Mouse (Mus musculus): ENCODE data around the gene E2f4. TPM values are rescaled to one million over a fixed set of nuclear protein-coding genes. Genes with fewer than 3 reads are reported as not detected.

The E2f4 gene
- total RNA-seq, 4 experiments from 2014 or later, result 18.7 to 21.9 (median 21.4) TPM

GRCm38 (mm10) chr8:105293405-105293804 is 4.1 kb upstream of the E2f4 start:
- no peak for DNase-seq (ENCODE audit: low spot score)

- DNase-seq (ENCODE audit: low spot score), result no peak
Measured at GRCm38 (mm10) chr8:105294776-105295175, 2.7 kb upstream of the E2f4 start.

GRCm38 (mm10) chr8:105295256-105295655 is 2.2 kb upstream of the E2f4 start:
- DNase-seq (ENCODE audit: low spot score), result no peak

GRCm38 (mm10) chr8:105295895-105296573 is 1.4 kb upstream of the E2f4 start, which contains the start of gene Exoc3l:
TSS of gene Exoc3l (minus strand) at chr8:105296101.
- no peak for DNase-seq (ENCODE audit: low spot score)

GRCm38 (mm10) chr8:105298351-105299252 is 1.1 kb downstream of the E2f4 start:
- DNase-seq (ENCODE audit: low spot score), result no peak

- DNase-seq (ENCODE audit: low spot score), result no peak
Measured at GRCm38 (mm10) chr8:105299962-105300361, 2.5 kb downstream of the E2f4 start.

GRCm38 (mm10) chr8:105303396-105303795 is 5.9 kb downstream of the E2f4 start:
- DNase-seq (ENCODE audit: low spot score), result no peak

GRCm38 (mm10) chr8:105303874-105304273 is 6.4 kb downstream of the E2f4 start:
- no peak for DNase-seq (ENCODE audit: low spot score)

- no peak for DNase-seq (ENCODE audit: low spot score)
Measured at GRCm38 (mm10) chr8:105304325-105305210, 7.1 kb downstream of the E2f4 start.

- DNase-seq (ENCODE audit: low spot score), result no peak
Measured at GRCm38 (mm10) chr8:105305211-105306145, 8.0 kb downstream of the E2f4 start, which contains the start of gene Elmo3. TSS of gene Elmo3 (plus strand) at chr8:105305601.

- no peak for DNase-seq (ENCODE audit: low spot score)
Measured at GRCm38 (mm10) chr8:105306146-105306691, 8.8 kb downstream of the E2f4 start.

GRCm38 (mm10) chr8:105307670-105308069 is 10.2 kb downstream of the E2f4 start:
- no peak for DNase-seq (ENCODE audit: low spot score)

- DNase-seq (ENCODE audit: low spot score), result no peak
Measured at GRCm38 (mm10) chr8:105308428-105308827, 11.0 kb downstream of the E2f4 start.

GRCm38 (mm10) chr8:105309142-105309847 is 11.8 kb downstream of the E2f4 start:
- DNase-seq (ENCODE audit: low spot score), result no peak

- DNase-seq (ENCODE audit: low spot score), result no peak
Measured at GRCm38 (mm10) chr8:105310118-105310517, 12.7 kb downstream of the E2f4 start.

GRCm38 (mm10) chr8:105311718-105312117 is 14.3 kb downstream of the E2f4 start:
- DNase-seq (ENCODE audit: low spot score), result no peak

- DNase-seq (ENCODE audit: low spot score), result no peak
Measured at GRCm38 (mm10) chr8:105312891-105313481, 15.5 kb downstream of the E2f4 start.

- no peak for DNase-seq (ENCODE audit: low spot score)
Measured at GRCm38 (mm10) chr8:105313622-105314402, 16.3 kb downstream of the E2f4 start.
